Mouse (Mus musculus): ENCODE measurements around the gene Dusp6. TPM values are rescaled to one million over a fixed set of nuclear protein-coding genes. Genes with fewer than 3 reads are reported as not detected.

Gene Dusp6
- polyA plus RNA-seq, 1 experiment from 2014 or later = 5.0 TPM

DNA sequence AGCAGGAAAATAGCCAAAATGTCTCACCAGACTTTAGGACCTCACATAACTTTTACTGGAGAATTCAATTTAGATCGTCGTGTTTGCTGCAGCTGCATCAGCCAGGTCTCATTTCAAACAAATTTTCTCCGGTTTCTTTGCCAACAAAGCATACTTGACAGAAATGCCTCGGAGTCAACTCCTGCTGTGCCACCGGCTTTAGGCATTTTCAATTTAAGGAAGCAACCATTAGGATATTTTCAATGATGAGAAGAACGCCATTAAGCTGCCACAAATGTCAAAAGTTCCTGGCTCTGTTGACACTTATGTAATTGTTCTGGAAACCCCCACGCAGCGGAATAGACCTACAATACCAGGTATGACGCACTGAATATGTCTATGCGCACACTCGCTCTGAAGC lies 24.5 kb upstream of the Dusp6 start:
- 97% methylated on average over 11 of the region's 11 CpGs for WGBS (ENCODE audit: missing documents)
- Histone ChIP-seq H3K36me3 (ENCODE audit: inconsistent target) (no peaks in the 10 kb centered on the region), H3K79me2 (ENCODE audit: inconsistent target) (no peaks in the 10 kb centered on the region), H3K27ac (no peak overlapping the region), H3K4me3 (ENCODE audit: inconsistent target) (no peak overlapping the region)

DNA sequence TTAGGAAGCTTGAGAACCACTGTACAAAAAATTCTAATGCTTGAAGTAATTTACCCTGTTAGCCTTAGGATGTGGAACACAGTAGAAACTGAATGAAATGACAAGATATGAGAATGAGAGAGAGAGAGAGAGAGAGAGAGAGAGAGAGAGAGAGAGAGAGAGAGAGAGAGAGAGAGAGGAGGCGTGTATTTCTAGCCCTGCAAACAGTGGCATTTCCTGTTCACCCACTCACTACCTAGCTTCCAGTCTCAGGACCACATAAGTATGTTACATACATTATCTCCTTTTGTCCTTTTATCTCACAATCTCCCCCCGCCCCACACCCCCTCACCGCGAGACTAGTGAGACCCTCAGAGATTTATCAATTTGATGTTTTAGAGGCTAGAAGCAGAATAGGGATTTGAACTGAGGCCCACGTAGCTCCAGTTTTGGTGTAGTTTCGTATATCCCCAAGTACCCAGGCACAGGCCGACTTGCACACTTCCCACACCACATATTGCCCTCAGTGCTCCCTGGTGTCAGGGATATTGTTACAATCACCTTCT lies 21.7 kb upstream of the Dusp6 start:
- Histone ChIP-seq H3K27ac (peak overlapping the region; percentile 83), H3K36me3 (ENCODE audit: inconsistent target) (no peaks in the 10 kb centered on the region), H3K4me3 (ENCODE audit: inconsistent target) (peak overlapping the region; percentile 19; the same call in 1 of the 2 replicates), H3K79me2 (ENCODE audit: inconsistent target) (no peaks in the 10 kb centered on the region)
- WGBS (ENCODE audit: missing documents) = 67% methylated on average over 6 of the region's 7 CpGs

DNA sequence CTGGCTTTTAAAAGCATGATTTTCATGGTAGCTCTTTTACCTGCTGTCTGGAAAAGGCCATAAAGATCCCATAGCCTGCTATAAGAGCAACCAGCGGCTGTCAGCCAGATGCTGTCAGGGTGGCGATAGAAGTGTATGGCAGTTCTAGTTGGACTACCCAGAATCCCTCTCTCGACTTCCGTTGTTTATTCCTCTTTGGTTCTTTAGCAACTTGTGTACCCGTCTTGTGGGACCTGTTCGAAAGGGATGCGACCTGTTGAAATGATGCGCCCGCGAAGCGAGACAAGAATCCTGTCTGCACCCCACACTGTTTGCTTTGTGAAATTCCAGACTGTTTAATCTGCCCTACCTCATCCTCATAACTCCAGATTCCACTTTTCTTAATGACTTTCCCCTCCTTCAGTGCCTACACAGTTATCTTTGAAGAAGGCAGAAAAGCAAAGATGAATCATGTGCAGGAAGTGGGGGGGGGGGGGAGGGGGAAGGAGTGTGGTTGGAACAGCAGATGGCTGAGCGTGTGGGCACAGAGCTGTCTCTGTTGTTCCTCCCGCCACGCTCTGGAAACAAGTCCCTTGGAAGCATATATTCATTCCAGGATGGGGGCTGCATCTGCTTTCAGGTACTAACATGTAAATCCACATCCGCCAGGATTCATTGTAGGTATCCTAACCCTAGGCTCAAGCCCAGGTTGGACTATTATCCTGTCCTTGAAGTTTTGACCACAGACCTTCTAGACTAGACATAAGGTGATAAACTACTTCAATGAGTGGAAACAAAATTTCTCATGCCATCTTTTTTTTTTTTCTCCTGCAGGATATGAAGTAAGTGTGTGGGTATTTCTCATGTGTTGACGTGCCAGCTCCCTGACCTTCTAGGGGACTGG lies 21.0 kb upstream of the Dusp6 start:
- Histone ChIP-seq H3K79me2 (ENCODE audit: inconsistent target) (no peaks in the 10 kb centered on the region), H3K36me3 (ENCODE audit: inconsistent target) (no peaks in the 10 kb centered on the region), H3K27ac (peak overlapping the region; percentile 83), H3K4me3 (ENCODE audit: inconsistent target) (peak overlapping the region; percentile 19; the same call in 1 of the 2 replicates)
- 16% methylated on average over 16 of the region's 16 CpGs for WGBS (ENCODE audit: missing documents)

GRCm38 (mm10) chr10:99242721-99243120 lies 20.3 kb upstream of the Dusp6 start:
- WGBS (ENCODE audit: missing documents) = 79% methylated on average over 10 of the region's 10 CpGs
- Histone ChIP-seq H3K36me3 (ENCODE audit: inconsistent target) (no peaks in the 10 kb centered on the region), H3K27ac (peak overlapping the region; percentile 83), H3K4me3 (ENCODE audit: inconsistent target) (no peak overlapping the region), H3K79me2 (ENCODE audit: inconsistent target) (no peaks in the 10 kb centered on the region)

GRCm38 (mm10) chr10:99243907-99244489 lies 19.0 kb upstream of the Dusp6 start:
- Histone ChIP-seq H3K79me2 (ENCODE audit: inconsistent target) (no peaks in the 10 kb centered on the region), H3K27ac (no peak overlapping the region), H3K4me3 (ENCODE audit: inconsistent target) (no peak overlapping the region), H3K36me3 (ENCODE audit: inconsistent target) (no peaks in the 10 kb centered on the region)
- 76% methylated on average over 5 of the region's 5 CpGs for WGBS (ENCODE audit: missing documents)

DNA sequence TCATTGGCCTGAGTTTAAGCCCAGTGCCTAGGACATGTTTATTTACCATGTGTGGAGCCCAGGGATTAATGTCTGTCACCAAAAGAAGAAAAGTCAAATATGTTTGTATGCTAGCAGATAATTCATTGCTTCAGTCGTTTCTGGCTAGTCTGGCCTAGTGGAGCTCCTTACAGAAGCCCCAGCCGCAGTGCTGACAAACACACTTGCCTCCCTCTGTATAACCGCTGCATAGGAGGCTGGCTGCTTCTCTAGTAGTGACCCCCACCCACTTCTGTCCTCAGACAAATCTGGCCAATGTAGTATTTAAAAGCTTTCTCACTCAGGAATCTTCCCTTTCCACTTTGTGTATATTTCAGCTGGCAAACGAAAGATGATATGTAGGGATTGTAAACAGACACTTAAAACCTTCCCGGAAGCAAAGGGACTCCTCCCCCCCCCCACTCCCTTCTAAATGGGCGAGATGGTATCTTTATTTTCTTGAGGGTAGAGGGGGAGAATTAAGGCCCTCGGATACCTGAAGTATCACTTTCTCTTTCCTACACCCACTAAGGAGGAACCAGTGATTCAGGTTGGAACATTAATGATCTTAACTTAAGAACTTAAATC lies 18.3 kb upstream of the Dusp6 start:
- no peak overlapping the region for H3K27ac ChIP-seq
- 71% methylated on average over 7 of the region's 7 CpGs for WGBS (ENCODE audit: missing documents)
- H3K36me3 ChIP-seq (ENCODE audit: inconsistent target) = no peaks in the 10 kb centered on the region
- H3K4me3 ChIP-seq (ENCODE audit: inconsistent target) = no peak overlapping the region
- no peaks in the 10 kb centered on the region for H3K79me2 ChIP-seq (ENCODE audit: inconsistent target)

- no peaks in the 10 kb centered on the region for H3K79me2 ChIP-seq (ENCODE audit: inconsistent target)
- H3K27ac ChIP-seq = peak overlapping the region; percentile 34
- H3K4me3 ChIP-seq (ENCODE audit: inconsistent target) = no peak overlapping the region
- H3K36me3 ChIP-seq (ENCODE audit: inconsistent target) = no peaks in the 10 kb centered on the region
- 66% methylated on average over 20 of the region's 20 CpGs for WGBS (ENCODE audit: missing documents)
Measured at GRCm38 (mm10) chr10:99246797-99247508, 16.1 kb upstream of the Dusp6 start.

GRCm38 (mm10) chr10:99250874-99251281 lies 12.2 kb upstream of the Dusp6 start:
- Histone ChIP-seq H3K79me2 (ENCODE audit: inconsistent target) (no peaks in the 10 kb centered on the region), H3K27ac (peak overlapping the region; percentile 49), H3K36me3 (ENCODE audit: inconsistent target) (no peaks in the 10 kb centered on the region), H3K4me3 (ENCODE audit: inconsistent target) (no peak overlapping the region)
- WGBS (ENCODE audit: missing documents) = 29% methylated on average over 11 of the region's 11 CpGs

DNA sequence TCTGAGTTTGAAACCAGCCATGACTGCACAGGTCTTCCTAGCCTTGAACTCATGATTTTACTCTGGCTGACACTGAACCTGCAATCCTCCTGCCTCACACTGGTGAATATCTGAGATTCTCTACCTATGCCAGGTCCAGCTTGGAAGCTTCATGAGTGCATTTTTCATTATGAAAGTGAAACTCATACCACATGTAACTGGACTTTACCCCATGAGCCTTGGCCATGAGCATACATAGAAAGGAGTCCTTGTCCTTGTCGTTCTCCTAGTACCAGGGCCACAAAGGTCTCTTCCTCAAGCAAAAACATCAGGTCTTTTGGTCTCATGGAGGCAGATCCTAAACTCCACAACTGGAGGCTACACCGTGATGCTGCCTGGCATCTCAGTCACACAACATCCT lies 9.6 kb upstream of the Dusp6 start:
- H3K4me3 ChIP-seq (ENCODE audit: inconsistent target) = no peak overlapping the region
- H3K79me2 ChIP-seq (ENCODE audit: inconsistent target) = no peaks in the 10 kb centered on the region
- 90% methylated on average over 2 of the region's 2 CpGs for WGBS (ENCODE audit: missing documents)
- no peaks in the 10 kb centered on the region for H3K36me3 ChIP-seq (ENCODE audit: inconsistent target)
- no peak overlapping the region for H3K27ac ChIP-seq

DNA sequence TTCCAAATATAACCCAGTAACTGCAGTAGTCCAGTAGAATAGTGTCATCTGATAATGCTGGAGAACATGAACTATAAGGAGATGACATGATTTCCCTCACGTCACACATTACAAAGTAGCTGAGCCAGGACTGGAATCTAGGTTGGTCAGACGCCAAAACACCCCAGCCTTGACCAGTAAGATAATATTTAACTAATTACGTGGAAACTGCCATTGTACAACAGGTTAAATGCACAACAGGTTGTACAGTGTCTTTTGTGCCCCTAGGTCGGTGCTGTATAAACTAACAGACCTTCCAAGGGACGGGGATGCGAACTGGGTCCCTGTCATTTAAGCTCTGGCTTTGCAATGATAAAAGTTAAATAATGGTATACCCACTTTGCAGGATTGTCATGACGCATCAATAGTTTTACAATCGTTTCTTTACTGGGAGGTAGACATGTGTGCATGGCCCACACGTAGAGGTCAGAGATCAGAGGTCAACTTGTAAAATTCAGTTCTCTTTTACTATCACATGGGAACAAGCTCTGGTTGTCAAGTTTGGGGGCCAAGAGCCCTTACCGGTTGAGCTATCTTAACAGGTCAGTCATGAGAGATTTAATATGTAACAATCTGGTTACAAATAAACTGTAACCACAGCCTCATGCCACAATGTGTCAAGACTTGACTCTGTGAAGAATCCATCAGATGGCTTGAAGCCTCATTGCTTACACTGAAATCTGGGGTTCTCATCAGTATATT lies 7.0 kb upstream of the Dusp6 start:
- Histone ChIP-seq H3K36me3 (ENCODE audit: inconsistent target) (no peaks in the 10 kb centered on the region), H3K79me2 (ENCODE audit: inconsistent target) (no peaks in the 10 kb centered on the region), H3K4me3 (ENCODE audit: inconsistent target) (no peak overlapping the region), H3K27ac (no peak overlapping the region)
- WGBS (ENCODE audit: missing documents) = 95% methylated on average over 10 of the region's 10 CpGs

GRCm38 (mm10) chr10:99257531-99257930 lies 5.5 kb upstream of the Dusp6 start:
- Histone ChIP-seq H3K27ac (no peak overlapping the region), H3K36me3 (ENCODE audit: inconsistent target) (no peaks in the 10 kb centered on the region), H3K4me3 (ENCODE audit: inconsistent target) (no peak overlapping the region), H3K79me2 (ENCODE audit: inconsistent target) (no peaks in the 10 kb centered on the region)
- 68% methylated on average over 5 of the region's 5 CpGs for WGBS (ENCODE audit: missing documents)

DNA sequence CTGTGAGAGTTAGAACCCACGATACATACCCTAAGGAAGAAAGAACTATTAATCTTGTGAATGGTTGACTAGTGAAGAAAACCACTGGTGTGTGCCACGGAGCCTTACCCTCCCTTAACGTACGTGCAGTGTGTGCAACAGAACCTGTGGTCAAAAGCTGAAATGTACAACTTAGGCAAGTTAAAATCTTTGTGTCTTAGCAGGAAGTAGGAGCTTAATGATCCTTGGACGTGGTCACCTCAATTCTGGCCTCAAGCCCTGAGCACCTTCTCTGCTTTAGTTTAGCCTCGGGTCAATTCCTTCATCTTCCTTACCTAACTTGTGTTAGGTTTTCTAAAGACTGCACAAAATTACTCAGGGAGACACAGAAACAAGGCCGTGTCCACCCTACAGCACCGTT lies 3.2 kb upstream of the Dusp6 start:
- no peaks in the 10 kb centered on the region for H3K36me3 ChIP-seq (ENCODE audit: inconsistent target)
- H3K79me2 ChIP-seq (ENCODE audit: inconsistent target) = peaks cover 19% of the 10 kb centered on the region
- no peak overlapping the region for H3K27ac ChIP-seq
- no peak overlapping the region for H3K4me3 ChIP-seq (ENCODE audit: inconsistent target)
- 64% methylated on average over 8 of the region's 8 CpGs for WGBS (ENCODE audit: missing documents)

DNA sequence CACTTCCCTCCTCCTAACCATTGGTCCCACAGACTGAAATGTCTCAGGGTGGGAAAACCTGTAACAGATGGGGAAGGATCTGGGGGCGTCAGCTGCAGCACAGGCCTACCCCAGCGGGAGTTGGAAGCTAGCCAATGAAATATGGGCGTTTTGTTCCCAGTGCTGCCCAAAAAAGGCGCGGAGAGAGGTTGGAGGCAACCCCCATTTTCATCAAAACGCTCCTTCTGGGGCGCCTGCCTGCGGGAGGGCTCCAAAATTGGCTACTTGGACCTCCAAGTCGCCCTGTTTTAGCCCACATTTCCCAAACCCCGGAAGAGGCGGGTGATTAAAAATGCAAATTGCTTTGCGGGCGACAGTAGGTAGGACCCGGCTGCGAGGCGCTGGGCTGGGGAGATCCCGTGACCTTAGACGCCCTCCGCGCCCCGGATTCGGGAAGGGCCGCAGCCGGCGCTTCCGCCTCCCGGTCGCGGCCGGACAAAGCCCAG lies 1.8 kb upstream of the Dusp6 start:
- peak overlapping the region; percentile 99 for H3K27ac ChIP-seq
- H3K4me3 ChIP-seq (ENCODE audit: inconsistent target) = peak overlapping the region; percentile 60
- no peaks in the 10 kb centered on the region for H3K36me3 ChIP-seq (ENCODE audit: inconsistent target)
- WGBS (ENCODE audit: missing documents) = under 1% methylated on average over 26 of the region's 30 CpGs
- H3K79me2 ChIP-seq (ENCODE audit: inconsistent target) = peaks cover 32% of the 10 kb centered on the region
